Mouse (Mus musculus): ENCODE results near the gene Rnf135.

GRCm38 (mm10) chr11:80153857-80154495 is 29.7 kb upstream of the Rnf135 start, which contains the start of gene Adap2:
- 0 out of 2 replicates have a peak, but pooled peaks have one; percentile 9 for TF ChIP-seq POLR2A (IDR thresholded peaks at IDR 0.05; ENCODE audit: control insufficient read depth, extremely low read depth, insufficient read depth, low read length, poor library complexity)
- no peak; the same call in 1 of the 2 replicates for TF ChIP-seq CTCF (IDR thresholded peaks at IDR 0.05; ENCODE audit: borderline replicate concordance, control insufficient read depth, extremely low read depth, insufficient read depth, low read length, poor library complexity)
